Mouse (Mus musculus) colon, adult 2 months (tissue): ENCODE measurements around the gene Ccdc54. TPM values are rescaled to one million over a fixed set of nuclear protein-coding genes. Genes with fewer than 3 reads are reported as not detected.

Experiments used
- polyA plus RNA-seq: library from polyadenylated mRNA; depleted of rRNA; stranded (reverse); fragments of >200 nt; gene quantifications from 2 replicates; pipeline ENCODE4 v1.2.3, GENCODE M21; 2012; rRNA removed

Ccdc54 gene
- polyA plus RNA-seq, result not detected in 2 replicates

DNA sequence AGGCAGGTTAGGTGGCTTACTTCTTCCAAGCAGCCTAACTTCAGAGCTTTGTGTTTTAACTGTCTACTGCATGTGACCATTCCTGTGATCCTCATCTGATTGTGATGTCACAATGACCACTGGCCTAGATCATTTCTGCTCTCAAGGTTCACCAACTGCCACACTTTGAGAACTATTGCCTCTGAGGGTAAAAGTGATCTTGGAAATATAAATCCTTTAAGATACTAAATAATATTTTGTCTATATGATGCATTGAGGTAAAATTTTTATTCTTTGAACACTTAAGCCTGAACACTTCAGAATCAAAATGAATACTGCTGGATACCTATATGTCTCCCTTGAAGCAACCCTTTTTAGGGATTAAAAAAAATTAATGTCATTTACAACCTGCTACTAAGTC lies at the start of gene Ccdc54:
Gene Ccdc54 (minus strand): TSS at position 101 of the 400 bp plus-strand sequence.

Other genes starting within 250 kb of the Ccdc54 start
- gene Bbx, start 158.8 kb downstream of the Ccdc54 start, polyA plus RNA-seq, result 3.1 and 3.2 TPM in 2 replicates